Mouse (Mus musculus) frontal cortex, postnatal 25 days (tissue): ENCODE data around the gene Emsy.

Experiments
- DNase-seq, 2 experiments: peaks; one replicate each; pipeline ENCODE4 v3.0.0; 2022; ENCODE audit warnings: low spot score in 2 of 2

Emsy gene

DNA sequence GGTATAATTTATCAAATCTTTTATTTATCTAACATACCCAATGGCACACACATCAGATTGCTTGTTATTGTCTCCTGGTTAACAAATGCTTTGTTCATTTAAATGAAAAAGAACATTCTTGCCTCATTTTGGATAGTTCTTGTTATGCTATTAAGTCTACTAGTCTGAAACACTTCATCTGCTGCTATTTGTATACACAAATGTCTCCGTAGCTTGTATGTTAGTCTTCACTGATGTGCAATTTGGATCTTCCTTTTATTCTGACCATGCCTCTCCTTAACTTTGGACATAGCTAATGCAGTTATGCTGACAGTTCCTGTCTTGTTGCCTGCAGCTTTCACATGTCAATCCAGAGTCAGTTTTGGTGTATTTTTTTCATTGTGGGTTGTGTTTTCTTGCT is 79.1 kb downstream of the Emsy start:
- DNase-seq: no peak

GRCm38 (mm10) chr7:98575651-98576239 is 80.8 kb downstream of the Emsy start:
- no peak for DNase-seq

- DNase-seq: no peak
Measured at GRCm38 (mm10) chr7:98574771-98575191, 81.8 kb downstream of the Emsy start.

DNA sequence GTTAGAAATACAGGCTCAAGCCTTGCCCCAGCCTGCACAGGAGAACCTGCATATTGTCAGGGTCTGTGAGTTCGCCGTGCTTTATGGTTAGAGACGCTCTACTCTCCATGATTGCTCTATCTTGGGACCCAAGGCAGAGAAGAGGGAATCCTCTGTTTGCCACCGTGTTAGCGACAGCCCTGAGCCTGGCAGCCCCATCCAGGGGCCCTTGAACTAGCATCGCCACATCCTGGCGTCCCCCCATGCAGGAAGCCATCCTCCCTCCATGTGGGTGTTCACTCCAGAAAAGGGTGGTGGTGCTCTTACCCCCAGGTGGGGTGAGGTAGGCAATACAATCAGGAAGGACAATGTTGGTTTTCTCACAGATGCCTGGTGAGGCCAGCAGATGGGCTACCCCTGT is 82.3 kb downstream of the Emsy start:
- DNase-seq: no peak

DNA sequence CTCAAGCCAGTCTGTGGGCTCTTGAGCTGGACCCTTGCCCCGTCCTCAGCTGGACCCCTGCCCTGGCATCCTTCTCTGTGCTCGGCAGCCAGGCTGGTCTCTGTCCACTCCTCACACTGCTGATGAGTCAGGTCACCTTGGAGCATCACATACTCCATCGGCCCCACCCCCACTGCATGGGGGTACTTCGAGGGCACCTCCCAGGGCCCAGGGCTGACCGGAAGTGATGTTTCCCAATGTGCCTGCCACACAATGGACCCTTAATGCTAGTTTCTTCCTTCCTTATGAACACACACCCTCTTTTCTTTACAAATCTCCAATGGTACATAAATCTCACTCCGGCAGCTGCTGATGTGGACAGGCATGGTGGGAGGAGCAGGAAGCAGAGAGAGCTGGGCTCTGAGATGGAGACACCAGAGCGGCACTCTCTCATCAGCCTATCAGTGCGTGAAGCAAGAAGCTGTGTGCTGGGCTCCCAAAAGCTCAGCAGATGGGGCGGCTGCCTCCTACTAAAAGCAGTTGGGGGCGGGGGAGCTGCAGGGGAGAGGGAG is 83.3 kb downstream of the Emsy start:
- no peak for DNase-seq

- no peak for DNase-seq
Measured at GRCm38 (mm10) chr7:98572223-98572868, 84.2 kb downstream of the Emsy start.

DNA sequence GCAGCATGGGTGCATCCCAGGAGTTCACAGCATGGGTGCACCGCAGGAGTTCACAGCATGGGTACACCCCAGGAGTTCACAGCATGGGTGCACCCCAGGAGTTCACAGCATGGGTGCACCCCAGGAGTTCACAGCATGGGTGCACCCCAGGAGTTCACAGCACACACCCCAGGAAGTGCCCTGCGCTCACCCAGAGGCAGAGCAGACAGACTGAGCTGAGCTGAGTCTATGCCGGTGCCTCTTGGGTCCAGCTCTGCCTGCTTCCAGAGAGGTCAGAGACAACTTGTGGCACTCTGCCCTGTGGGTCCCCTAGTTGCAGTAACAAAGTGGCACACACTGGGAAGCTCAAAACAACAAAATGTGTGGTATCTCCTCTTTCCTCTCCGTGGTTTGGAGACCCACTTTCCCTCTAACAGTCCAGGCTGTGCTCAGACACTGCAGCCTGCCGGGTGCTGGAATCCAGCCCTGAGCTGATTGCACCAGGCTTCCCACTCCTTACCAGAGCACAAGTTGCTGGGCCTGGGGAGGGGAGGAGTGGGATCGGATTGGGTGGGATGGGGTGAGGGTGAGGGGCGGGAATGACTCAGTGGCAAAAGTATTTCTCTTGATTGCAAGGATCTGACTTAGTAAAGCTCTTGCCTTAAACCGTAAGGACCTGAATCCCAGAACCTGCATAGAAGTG is 85.6 kb downstream of the Emsy start:
- no peak for DNase-seq

DNA sequence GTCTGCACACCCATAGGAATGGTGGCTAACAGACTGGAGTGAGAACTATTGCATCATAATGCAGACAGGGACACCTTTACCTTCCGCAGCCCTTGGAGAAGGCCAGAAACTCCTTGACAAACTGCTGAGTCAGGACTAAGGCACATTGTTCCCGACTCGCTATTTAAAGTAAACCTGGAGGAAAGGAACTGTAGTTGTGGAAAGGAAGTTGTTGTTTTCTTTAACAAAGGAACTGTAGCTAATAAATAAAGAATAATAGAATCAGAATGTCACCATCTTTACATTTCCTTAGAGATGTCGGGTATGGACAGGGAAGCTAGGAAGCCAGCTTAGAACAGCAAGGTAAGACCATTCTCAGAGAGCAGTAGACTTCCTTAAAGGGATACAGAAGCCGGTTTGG is 89.5 kb downstream of the Emsy start:
- DNase-seq: no peak

GRCm38 (mm10) chr7:98564607-98565364 is 91.8 kb downstream of the Emsy start:
- DNase-seq: no peak

- DNase-seq: no peak
Measured at GRCm38 (mm10) chr7:98563991-98564390, 92.6 kb downstream of the Emsy start.

- no peak for DNase-seq
Measured at GRCm38 (mm10) chr7:98562966-98563365, 93.6 kb downstream of the Emsy start.

GRCm38 (mm10) chr7:98562186-98562585 is 94.4 kb downstream of the Emsy start:
- no peak for DNase-seq

DNA sequence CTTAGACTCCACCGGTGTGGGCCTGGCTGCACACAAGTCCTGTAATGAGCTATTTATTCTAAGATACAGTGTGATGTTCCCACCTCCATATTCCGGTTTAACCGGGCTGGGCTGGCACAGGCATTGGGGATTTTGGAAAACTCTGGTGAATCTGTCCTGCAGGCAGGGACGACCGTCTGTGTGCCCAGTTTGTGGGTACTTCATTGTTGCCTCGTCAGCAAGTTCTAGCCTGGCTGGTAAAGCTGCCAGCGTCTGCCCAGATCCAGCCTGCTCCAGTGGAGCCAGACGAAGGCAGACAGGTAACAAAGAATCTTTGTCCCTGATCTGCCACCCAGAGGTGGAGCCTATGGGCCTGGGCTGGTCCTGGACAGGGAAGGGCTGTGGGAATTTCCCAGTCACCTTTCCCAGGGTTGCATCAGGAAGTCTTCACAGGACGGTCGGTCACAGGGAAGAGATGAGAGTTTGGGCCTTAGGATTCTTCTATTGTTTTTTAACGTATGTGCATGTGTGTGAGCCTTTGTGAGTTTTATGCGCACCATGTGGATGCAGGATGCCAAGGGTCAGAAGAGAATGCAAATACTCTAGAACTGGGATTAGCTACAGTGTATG is 94.9 kb downstream of the Emsy start:
- no peak for DNase-seq

DNA sequence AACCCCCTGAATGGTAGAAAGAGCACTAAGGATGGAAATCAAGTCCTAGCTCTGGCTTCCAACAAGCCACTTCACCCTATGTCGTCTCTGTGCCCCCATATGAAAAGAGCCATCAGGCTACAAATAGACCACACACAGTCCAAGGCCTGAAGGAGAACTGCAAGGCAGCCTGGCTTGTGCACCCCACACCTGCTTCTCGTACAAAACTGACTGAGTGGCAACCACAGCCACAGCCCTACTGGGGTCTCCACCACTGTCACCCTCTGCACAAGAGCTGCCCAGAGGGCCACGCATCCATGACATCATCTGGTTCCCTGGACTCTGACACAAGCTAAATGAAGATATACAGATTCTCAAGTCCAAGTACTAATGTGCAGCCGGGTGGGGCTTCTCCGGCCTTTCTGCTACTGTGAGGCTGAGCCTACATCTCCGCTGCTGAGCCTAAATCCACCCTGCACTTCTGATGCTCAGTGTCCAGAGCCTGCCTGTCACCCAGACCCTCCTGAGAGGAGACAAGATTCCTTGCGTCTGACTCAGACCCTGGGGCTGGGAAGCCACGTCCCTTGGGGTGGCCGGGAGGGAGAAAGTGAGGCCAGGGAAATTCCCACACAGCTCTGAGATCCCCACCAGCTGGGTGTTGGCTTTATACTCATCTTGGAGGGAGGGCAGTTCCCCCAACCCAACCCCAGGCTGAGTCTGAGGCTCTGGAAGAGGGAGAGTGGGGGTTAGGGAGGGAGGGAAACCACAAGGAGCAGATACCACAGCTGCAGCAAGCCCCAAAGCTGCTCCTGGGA is 98.3 kb downstream of the Emsy start:
- DNase-seq: no peak

GRCm38 (mm10) chr7:98556767-98557394 is 99.7 kb downstream of the Emsy start:
- DNase-seq: no peak

GRCm38 (mm10) chr7:98551041-98551440 is 105.5 kb downstream of the Emsy start:
- DNase-seq: no peak

DNA sequence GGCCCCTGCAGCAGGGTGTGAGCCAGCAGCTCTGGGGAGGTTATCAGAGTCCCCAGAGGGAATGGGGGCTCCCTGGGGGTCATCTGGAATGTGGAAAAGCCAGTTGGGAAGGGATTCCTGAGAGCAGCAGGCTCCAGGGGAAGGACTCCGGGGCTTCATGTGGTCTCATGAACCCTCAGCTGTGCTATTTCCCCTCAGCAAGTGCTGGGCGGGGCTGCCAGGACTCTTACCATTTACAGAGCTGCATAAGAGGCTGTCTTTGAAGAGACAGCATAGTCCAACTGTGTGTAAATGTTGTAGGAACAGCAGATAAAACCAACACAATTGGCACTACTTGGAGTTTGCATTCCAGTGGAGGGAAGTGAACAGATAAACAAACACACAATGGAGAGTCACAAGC is 106.0 kb downstream of the Emsy start:
- no peak for DNase-seq

- no peak for DNase-seq
Measured at GRCm38 (mm10) chr7:98548839-98549238, 107.7 kb downstream of the Emsy start.

DNA sequence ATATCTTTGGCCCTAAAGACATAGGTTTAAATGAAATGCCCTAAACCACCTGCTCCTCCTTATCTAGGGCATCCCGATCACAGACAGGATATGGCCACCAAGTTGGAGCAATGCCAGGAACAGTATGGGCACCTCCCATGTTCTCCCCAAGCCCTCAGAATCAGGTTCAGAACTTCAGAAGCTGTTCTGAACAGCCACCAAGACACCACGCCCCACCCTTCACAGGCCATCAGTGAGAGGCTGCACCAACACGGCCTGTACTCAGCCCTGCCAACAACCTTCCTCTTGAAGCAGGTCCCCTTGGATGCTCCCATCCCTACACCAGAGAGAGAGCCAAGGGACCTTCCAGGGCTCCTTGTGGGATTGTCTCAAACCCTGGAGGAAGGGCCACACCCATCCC is 112.0 kb downstream of the Emsy start:
- no peak for DNase-seq

DNA sequence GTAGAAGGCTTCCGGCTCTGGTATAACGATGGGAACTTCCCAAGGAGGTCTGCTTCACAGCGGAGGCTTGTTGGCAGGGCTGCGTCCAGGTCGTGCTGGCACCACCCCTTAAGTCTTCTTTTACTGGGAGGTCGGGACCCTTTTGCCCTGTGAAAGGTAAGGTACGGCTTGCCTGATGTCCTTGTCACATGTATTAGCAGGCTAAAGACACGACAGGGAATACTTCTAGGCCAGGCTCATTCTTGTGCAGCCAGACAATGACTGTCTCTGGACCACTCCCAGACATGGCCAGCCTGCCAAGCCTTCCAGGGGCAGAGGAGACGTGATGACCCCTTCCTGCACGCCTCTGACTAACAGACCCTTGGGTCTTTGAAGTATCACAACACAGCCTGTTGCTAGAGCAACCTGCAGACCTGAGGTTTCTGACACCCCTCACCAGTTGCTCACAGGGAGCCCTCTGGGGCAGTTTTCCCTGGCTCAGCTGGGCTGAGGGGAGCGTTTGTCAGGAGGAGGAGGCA is 112.7 kb downstream of the Emsy start:
- DNase-seq: no peak
